Mouse (Mus musculus) spleen, embryonic (tissue): Measurements from ENCODE around the gene Rab11fip4.

ENCODE experiments used
- CTCF ChIA-PET: fragments of 350-600 bp; sonication (Branson Sonifier 250); formaldehyde crosslinking; loops from one replicate; lab custom pipeline; 2022; lab: Charles Lee

Rab11fip4 gene

DNA sequence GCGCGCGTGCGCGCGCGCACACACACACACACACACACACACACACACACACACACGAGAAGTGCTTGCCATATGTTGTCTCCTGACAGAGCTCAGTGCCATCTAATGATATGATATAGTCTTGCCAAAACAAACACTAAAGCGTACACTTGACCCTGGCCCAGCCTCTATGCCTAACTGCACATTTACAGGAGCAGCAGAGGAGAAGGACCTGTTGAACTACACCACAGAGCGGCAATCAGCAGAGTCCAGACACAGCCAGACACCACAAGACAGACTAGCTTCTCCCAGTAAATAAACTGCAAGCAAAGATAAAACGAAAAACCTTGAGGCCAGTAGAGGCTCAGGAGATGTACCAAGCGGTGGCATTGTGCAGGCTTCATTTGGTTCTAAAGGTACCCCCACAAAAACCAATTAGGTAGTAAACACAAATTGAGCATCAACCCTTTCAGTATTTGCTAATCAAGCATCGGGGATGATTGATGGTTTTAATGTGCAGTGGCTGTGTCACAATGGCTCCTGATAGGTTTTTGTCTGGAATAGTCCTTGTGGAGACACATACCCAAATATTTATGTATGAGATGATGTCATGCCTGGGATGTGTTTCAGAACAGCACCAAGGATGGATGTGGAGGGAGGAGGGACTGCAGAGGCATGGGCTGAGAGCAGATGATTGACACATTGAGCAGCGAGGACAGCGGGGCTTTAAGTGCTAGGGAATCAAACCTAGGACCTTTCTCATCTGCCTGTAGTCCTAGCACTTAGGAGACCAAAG is 145.4 kb downstream of the Rab11fip4 start:
- CTCF ChIA-PET: no interaction called here

DNA sequence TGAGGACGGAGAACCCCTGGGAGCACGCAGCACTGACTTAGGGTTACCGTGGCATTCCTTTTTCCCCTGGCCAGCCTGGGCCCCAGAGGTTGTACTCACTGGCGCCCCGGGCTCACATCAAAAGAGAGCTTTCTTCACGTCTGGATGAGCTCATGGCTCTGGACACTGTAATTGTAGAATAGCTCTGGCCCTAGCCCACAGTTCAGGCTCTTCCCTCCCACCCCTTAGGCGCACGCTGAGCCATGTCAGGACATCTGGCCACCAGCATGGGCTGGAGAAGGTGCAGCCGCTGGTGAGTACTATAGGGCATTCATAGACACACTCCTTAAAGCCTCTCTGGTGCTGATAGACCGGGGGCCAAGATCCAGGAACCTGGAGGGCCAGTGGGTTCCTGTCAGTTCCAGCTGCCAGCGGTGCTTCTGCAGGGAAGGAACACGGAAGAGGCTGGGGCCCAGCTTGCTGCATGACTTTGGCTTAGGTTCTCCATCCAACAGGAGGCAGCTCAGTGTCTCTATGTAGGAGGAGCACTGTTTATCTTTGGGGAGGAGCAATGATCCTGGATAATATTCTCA is 146.2 kb downstream of the Rab11fip4 start:
- CTCF ChIA-PET: no interaction called here

DNA sequence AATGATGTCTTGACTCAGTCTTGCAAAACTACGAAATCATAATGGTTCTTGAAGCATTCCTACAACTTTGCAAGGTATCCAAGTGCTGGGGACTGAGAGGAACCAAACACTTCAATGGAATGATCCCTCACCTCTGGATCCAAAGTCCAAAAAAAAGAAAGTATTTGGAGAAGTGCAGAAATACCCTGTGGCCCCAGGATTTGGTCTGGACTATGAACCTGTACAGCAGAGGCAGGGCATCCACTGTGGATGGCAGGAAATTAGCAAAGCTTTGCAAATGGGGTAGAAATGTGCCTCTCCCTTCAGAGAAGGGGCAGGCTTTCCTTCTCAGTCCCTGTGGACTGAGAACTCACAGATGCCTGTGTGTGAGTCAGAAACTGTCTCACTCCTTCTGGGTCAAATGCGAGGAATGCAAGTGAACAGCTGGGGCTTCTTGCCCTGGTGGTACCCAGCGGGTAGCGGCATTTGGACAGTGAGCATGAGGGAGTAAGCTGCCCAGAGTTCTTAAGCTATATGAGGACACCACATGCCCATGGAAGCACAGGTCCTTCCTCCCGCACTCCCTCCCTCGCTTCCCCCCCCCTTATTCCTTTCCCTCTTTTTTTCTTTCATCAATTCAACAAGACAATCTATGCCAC is 147.0 kb downstream of the Rab11fip4 start:
- CTCF ChIA-PET: no interaction called here

DNA sequence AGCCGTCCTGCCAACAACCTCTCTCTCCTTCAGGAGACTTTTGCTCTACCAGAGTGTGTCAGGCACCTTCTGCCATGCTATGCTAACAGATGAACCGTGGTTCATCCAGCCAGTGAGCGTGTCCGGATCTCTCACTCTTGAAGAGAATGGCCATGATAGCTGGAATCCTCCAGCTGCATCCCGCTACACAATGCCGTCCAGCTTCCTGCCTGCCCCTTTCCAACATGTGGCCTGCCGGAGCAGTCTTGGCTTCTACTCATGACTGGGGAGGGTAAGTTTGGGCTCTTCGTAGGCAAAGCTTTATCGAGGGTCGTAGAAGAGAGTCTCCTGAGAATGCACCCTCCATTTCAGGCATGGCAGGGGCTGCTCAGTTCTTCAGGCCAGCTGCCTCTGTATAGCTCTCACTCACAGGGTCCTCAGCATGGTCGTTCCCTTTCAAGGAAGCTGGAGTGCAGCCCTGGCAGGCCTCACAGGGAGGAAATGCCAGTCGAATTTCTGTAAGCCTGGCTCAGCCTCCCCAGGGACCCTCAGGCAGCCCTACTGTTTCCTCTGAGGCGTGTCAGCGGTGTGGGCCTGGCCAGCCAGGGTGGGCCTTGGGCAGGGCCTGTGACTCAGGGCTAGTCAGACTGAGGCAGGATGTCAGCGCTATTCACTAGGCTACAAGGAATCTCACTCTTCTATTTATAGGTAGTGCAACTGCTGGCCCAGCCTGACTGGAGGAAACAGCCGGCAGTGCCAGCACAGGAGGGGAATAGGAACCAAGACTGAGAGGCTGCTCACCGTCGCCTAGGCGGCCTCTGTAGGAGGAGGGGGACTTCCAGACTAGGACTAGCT is 147.9 kb downstream of the Rab11fip4 start:
- CTCF ChIA-PET: no interaction called here

DNA sequence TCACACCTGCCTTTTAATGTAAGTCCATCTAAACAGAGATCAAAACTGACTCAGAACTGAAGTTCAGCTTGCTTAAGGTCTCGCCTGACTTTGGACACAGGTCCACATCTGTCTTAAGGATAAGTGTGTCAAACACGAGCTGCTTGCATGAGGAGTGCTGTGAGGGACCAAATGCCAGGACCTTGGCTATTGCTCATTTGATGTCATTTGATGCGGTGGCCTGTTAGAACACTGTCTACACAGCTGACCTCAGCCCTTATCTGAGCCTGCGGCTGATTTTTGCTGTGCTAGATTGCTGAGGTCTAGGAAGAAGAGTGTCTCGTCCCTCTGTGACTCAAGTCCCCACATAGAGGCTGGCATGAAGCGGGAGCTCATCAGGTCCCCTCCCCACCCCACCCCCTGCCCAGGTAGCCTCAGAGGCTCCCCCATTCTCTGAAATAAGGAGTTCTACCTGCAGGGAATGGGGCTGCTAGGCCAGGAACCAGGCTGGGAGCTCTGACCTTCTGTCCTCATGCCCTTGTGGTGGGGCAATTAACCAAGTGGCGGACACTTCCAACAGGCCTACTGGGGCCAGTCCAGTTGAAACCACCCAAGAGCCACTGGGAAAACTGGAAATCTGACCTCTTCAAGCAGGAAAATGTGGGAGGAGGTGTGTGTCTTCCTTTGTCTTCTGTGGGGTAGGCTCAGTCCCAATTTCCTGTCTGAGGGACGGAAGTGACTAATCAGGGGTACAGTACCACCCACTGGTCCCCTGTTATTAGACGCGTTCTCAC is 149.9 kb downstream of the Rab11fip4 start:
- CTCF ChIA-PET: no interaction called here

DNA sequence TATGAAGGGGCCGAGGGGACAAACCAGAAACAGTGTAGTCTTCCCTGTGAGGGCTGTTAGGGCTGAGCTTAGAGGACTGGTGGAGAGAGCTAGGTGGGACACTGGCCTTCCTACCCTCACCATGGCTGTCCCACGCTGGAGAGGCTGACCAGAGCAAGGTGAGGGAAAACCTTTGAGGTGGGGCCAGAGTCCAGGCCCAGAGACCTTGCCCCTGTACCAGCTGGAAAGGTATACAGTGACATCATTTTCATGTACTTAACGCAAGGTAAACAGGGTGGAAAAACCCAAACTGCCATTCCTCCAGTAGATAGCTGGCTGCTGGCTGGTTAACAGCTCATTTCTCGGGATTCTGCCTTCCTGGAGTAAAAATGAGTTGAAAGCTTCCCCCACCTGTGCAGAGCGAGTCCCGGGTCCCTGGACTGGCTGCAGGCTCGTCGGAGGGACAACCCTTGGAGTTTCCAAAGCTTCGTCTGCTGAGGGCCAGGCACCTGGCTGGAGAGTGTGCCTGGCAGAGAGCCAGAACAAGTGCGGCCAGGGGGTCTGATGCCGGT is 155.6 kb downstream of the Rab11fip4 start:
- CTCF ChIA-PET: no interaction called here
